Mouse (Mus musculus) liver, adult 2 months (tissue): ENCODE data around the gene Efemp2.

Experiments
- CTCF ChIP-seq: fragments of 200-500 bp; IDR thresholded peaks from 2 replicates; pipeline ENCODE4 v1.5.1; 2011; ENCODE audit warnings: low read depth, low read length, control low read depth
- POLR2A ChIP-seq: fragments of 200-500 bp; IDR thresholded peaks from 2 replicates; pipeline ENCODE4 v1.6.1; 2011; ENCODE audit warnings: low read length, control low read depth; ENCODE audit not compliant: insufficient read depth; ENCODE audit errors: extremely low read depth

GRCm38 (mm10) chr19:5451766-5452165 is 22.0 kb upstream of the Efemp2 start:
- TF ChIP-seq CTCF (no peak), POLR2A (no peak)
